Mouse (Mus musculus): ENCODE results near the gene Olfr1089. TPM values are rescaled to one million over a fixed set of nuclear protein-coding genes. Genes with fewer than 3 reads are reported as not detected.

Gene Olfr1089
- not detected in 2 replicates for polyA plus RNA-seq (2012)

GRCm38 (mm10) chr2:86733601-86734000 lies at the start of gene Olfr1089:
Gene Olfr1089, minus strand, starts transcription at chr2:86733701.
- Histone ChIP-seq H3K27me3 (ENCODE audit: control insufficient read depth) (no peaks in the 10 kb centered on the region), H3K4me1 (ENCODE audit: control insufficient read depth) (no peaks in the 10 kb centered on the region), H3K4me3 (replicated peaks) (no peak within 1 kb of the TSS), H3K9me3 (ENCODE audit: control insufficient read depth, low read length) (no peaks in the 10 kb centered on the region), H3K36me3 (ENCODE audit: control insufficient read depth) (no peaks in the 10 kb centered on the region)
- TF ChIP-seq TAL1 (IDR thresholded peaks at IDR 0.05; ENCODE audit: low read length) (no peak), GATA1 (IDR thresholded peaks at IDR 0.05; ENCODE audit: low read length) (no peak)

- Histone ChIP-seq H3K27me3 (ENCODE audit: control insufficient read depth) (no peaks in the 10 kb centered on the region), H3K4me1 (ENCODE audit: control insufficient read depth) (no peaks in the 10 kb centered on the region), H3K36me3 (ENCODE audit: control insufficient read depth) (no peaks in the 10 kb centered on the region), H3K4me3 (replicated peaks) (no peak within 1 kb of the TSS), H3K9me3 (ENCODE audit: control insufficient read depth, low read length) (no peaks in the 10 kb centered on the region)
- no peak for TF ChIP-seq TAL1 (IDR thresholded peaks at IDR 0.05; ENCODE audit: low read length)
Measured at GRCm38 (mm10) chr2:86782179-86782578, 48.7 kb upstream of the Olfr1089 start, which contains the start of gene Olfr1093. Gene Olfr1093, plus strand, starts transcription at chr2:86782479.

- Histone ChIP-seq H3K9me3 (ENCODE audit: control insufficient read depth, low read length) (peaks cover 3% of the 10 kb centered on the region), H3K4me1 (ENCODE audit: control insufficient read depth) (no peaks in the 10 kb centered on the region), H3K36me3 (ENCODE audit: control insufficient read depth) (no peaks in the 10 kb centered on the region), H3K4me3 (replicated peaks) (no peak overlapping the region), H3K27me3 (ENCODE audit: control insufficient read depth) (no peaks in the 10 kb centered on the region)
- TF ChIP-seq TAL1 (IDR thresholded peaks at IDR 0.05; ENCODE audit: low read length) (no peak), GATA1 (IDR thresholded peaks at IDR 0.05; ENCODE audit: low read length) (no peak)
Measured at GRCm38 (mm10) chr2:86761050-86761449, 27.5 kb upstream of the Olfr1089 start.

GRCm38 (mm10) chr2:86758893-86759292 lies 25.4 kb upstream of the Olfr1089 start, which contains the start of gene Olfr1090:
Gene Olfr1090, minus strand, starts transcription at chr2:86758993.
- Histone ChIP-seq H3K27me3 (ENCODE audit: control insufficient read depth) (no peaks in the 10 kb centered on the region), H3K9me3 (ENCODE audit: control insufficient read depth, low read length) (peaks cover 3% of the 10 kb centered on the region), H3K4me1 (ENCODE audit: control insufficient read depth) (no peaks in the 10 kb centered on the region), H3K36me3 (ENCODE audit: control insufficient read depth) (no peaks in the 10 kb centered on the region), H3K4me3 (replicated peaks) (no peak within 1 kb of the TSS)
- no peak for TF ChIP-seq GATA1 (IDR thresholded peaks at IDR 0.05; ENCODE audit: low read length)
- TF ChIP-seq TAL1 (IDR thresholded peaks at IDR 0.05; ENCODE audit: low read length): no peak

GRCm38 (mm10) chr2:86698295-86698694 lies 35.2 kb downstream of the Olfr1089 start, which contains the start of gene Olfr1087:
Gene Olfr1087, minus strand, starts transcription at chr2:86698395.
- H3K9me3 ChIP-seq (ENCODE audit: control insufficient read depth, low read length): no peaks in the 10 kb centered on the region
- no peaks in the 10 kb centered on the region for H3K27me3 ChIP-seq (ENCODE audit: control insufficient read depth)
- H3K36me3 ChIP-seq (ENCODE audit: control insufficient read depth): no peaks in the 10 kb centered on the region
- H3K4me1 ChIP-seq (ENCODE audit: control insufficient read depth): no peaks in the 10 kb centered on the region
- H3K4me3 ChIP-seq (replicated peaks): no peak within 1 kb of the TSS
- TF ChIP-seq GATA1 (IDR thresholded peaks at IDR 0.05; ENCODE audit: low read length) (no peak), TAL1 (IDR thresholded peaks at IDR 0.05; ENCODE audit: low read length) (no peak)

Other genes with a start within 250 kb of the Olfr1089 start
- not detected in 2 replicates for gene Olfr228, start 246.3 kb downstream of the Olfr1089 start, polyA plus RNA-seq (2012)
- gene Olfr1076, start 225.2 kb downstream of the Olfr1089 start, polyA plus RNA-seq (2012): not detected in 2 replicates
- not detected in 2 replicates for gene Olfr1079, start 191.2 kb downstream of the Olfr1089 start, polyA plus RNA-seq (2012)
- not detected in 2 replicates for gene Olfr1080, start 175.5 kb downstream of the Olfr1089 start, polyA plus RNA-seq (2012)
- not detected in 2 replicates for gene Olfr1082, start 134.7 kb downstream of the Olfr1089 start, polyA plus RNA-seq (2012)
- gene Olfr1084, start 94.0 kb downstream of the Olfr1089 start, polyA plus RNA-seq (2012): not detected in 2 replicates
- not detected in 2 replicates for gene Olfr1085, start 71.7 kb downstream of the Olfr1089 start, polyA plus RNA-seq (2012)
- not detected in 2 replicates for gene Olfr1086, start 53.6 kb downstream of the Olfr1089 start, polyA plus RNA-seq (2012)
- gene Olfr1087, start 35.3 kb downstream of the Olfr1089 start, polyA plus RNA-seq (2012): not detected in 2 replicates
- gene Olfr1090, start 25.3 kb upstream of the Olfr1089 start, polyA plus RNA-seq (2012): not detected in 2 replicates
- gene Olfr1093, start 48.8 kb upstream of the Olfr1089 start, polyA plus RNA-seq (2012): not detected in 2 replicates
- not detected in 2 replicates for gene Olfr141, start 76.3 kb upstream of the Olfr1089 start, polyA plus RNA-seq (2012)
- gene Olfr1094, start 91.0 kb upstream of the Olfr1089 start, polyA plus RNA-seq (2012): 0.03 TPM in 1 of 2 replicates, not detected in the other
- gene Olfr1095, start 118.0 kb upstream of the Olfr1089 start, polyA plus RNA-seq (2012): not detected in 2 replicates
- not detected in 2 replicates for gene Gm13723, start 141.1 kb upstream of the Olfr1089 start, polyA plus RNA-seq (2012)
- not detected in 2 replicates for gene Olfr1097, start 158.5 kb upstream of the Olfr1089 start, polyA plus RNA-seq (2012)
- not detected in 2 replicates for gene Olfr1098, start 190.8 kb upstream of the Olfr1089 start, polyA plus RNA-seq (2012)
- gene Olfr1099, start 227.0 kb upstream of the Olfr1089 start, polyA plus RNA-seq (2012): 0.01 TPM in 1 of 2 replicates, not detected in the other
- not detected in 2 replicates for gene Olfr1100, start 246.3 kb upstream of the Olfr1089 start, polyA plus RNA-seq (2012)